Mouse (Mus musculus) cerebellum, adult 2 months (tissue): ENCODE results near the gene Vps9d1.

Source experiments
- CTCF ChIP-seq: fragments of 200-500 bp; IDR thresholded peaks from 2 replicates; pipeline ENCODE4 v1.5.1; 2011; ENCODE audit warnings: low read depth, mild to moderate bottlenecking, control low read depth, low read length, moderate library complexity, borderline replicate concordance; ENCODE audit not compliant: insufficient read depth
- POLR2A ChIP-seq: fragments of 200-500 bp; IDR thresholded peaks from 2 replicates; pipeline ENCODE4 v1.6.1; 2011; ENCODE audit warnings: low read length, control low read depth, borderline replicate concordance; ENCODE audit not compliant: insufficient read depth

DNA sequence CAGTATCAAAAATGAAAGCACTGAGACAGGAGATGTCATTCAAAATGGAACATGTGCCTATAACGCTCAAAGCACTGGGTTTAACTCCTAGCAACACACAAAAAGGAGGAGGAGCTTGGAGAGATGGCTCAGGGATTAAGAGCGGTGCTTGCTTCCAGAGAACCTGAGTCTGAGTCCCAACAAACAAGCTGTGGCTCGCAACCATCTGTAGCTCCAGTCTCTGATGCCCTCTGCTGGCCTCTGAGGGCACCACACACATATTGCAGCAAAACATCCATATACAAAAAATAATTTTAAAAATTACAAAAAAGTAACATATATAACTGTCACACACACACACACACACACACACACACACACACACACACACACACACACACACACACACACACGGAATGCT, 36.0 kb upstream of the Vps9d1 start:
- TF ChIP-seq CTCF (peak; percentile 15; the same call in 1 of the 2 replicates), POLR2A (no peak)
